Mouse (Mus musculus): ENCODE results near the gene Trim34a.
"Not testable (repeated sequence)": the region's sequence is repeated elsewhere in the genome, so short reads cannot be mapped to it uniquely, and the experiment has no call there.

- TF ChIP-seq CTCF, EP300 (IDR thresholded peaks at IDR 0.05; ENCODE audit: low read depth): not testable (repeated sequence)
These were observed 43.6 kb downstream of the Trim34a start, which contains the start of gene Trim5 for GRCm38 (mm10) chr7:104287576-104288443.

All from liver, embryonic 14.5 days (tissue).